Mouse (Mus musculus) spleen, embryonic (tissue): Measurements from ENCODE around the gene Saa1.
"Not testable (repeated sequence)": the region's sequence is repeated elsewhere in the genome, so short reads cannot be mapped to it uniquely, and the experiment has no call there.

Experiments used
- CTCF ChIA-PET: fragments of 350-600 bp; sonication (Branson Sonifier 250); formaldehyde crosslinking; loops from one replicate; lab custom pipeline; 2022; lab: Charles Lee

The Saa1 gene

DNA sequence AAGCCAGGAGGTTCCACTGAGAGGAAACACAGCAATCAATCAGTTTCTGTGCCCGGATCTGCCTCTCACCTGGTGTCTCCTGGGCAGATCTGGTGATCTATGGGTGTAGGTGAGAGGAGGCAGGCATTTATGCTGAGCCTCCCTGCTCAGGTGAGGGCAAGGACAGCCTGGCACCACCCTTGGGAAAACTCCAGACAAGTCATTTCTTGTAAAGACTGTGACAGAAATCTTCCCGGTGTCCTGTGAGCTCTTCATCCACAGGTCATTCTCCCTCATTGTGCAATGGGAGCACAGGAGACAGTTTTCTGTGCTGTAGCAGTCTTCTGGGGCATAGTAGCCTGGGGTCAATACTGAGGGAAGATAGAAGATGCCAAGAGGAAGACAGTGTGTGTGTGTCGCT, at the start of gene Saa1:
Saa1 (minus strand) TSS at position 101 of the 400 bp plus-strand sequence.
- CTCF ChIA-PET = not testable (repeated sequence)

GRCm38 (mm10) chr7:46789177-46789849, 46.5 kb upstream of the Saa1 start:
- CTCF ChIA-PET = no interaction called here

GRCm38 (mm10) chr7:46770706-46771105, 27.9 kb upstream of the Saa1 start:
- CTCF ChIA-PET = interaction anchor here (1.2 to 1.3 kb wide), 2 partner anchors 55 to 106 kb away, joined by 3 to 5 read pairs; partner anchors contain the start of gene Saa3

DNA sequence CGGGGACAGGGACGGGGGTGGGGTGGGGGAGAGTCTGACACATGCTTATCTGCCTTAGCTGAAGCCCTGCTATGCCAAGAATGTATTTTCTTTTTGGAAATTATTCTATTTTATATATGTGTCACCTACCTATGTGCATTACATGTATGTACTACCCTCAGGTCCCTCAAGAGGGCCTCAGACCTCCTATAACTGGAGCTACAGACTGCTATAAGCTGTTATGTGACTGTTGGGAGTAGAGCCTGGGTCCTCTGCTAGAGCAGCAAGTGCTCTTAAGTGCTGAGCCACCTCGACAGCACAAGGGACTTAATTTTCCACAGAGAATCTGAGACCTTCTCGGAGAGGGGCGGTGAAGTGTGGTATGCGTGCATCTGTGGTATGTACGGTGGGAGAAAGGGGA, 25.7 kb upstream of the Saa1 start:
- CTCF ChIA-PET = no interaction called here

- CTCF ChIA-PET = no interaction called here
Measured at GRCm38 (mm10) chr7:46767371-46767770, 24.6 kb upstream of the Saa1 start.

GRCm38 (mm10) chr7:46764672-46765071, 21.9 kb upstream of the Saa1 start:
- CTCF ChIA-PET = no interaction called here

- CTCF ChIA-PET = no interaction called here
Measured at GRCm38 (mm10) chr7:46762601-46763000, 19.8 kb upstream of the Saa1 start.

DNA sequence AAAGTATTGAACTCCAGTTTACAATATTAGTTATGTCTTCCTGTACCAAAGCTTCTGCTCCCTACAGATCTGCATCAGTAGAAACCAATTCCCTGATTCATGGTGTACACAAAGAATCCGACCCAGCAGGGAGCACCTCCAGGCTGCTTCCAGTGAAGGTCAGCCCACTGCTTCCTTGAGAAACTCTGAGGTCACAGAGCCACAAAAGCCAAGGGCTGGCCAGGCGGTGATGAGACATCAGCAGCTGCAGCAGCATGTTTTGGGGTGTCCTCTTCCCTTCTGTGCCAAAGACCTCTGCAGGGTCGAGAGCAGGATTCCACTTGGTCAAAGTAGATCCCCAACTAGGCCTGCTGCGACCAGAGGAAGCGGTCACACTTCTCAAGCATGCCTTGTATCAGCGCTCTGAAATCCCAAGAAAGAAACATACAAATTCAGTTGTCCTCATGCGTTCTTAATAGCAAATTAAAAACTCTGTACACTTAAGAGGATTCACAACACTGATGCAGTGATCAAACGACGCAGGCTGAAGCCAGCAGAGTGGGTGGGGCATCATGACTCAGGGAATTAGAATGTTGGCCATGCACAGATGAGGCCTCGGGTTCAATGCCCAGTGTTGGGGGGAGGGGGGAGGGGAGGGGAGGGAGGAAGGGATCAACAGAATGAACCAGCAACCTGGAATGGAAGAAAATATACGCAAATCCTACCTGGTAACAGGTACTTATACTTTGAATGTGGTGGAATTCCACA, 18.4 kb upstream of the Saa1 start:
- CTCF ChIA-PET = no interaction called here

- CTCF ChIA-PET = no interaction called here
Measured at GRCm38 (mm10) chr7:46751490-46751889, 8.7 kb upstream of the Saa1 start, which contains the start of gene Saa2. Saa2 (plus strand) TSS chr7:46751790.

GRCm38 (mm10) chr7:46748459-46748858, 5.7 kb upstream of the Saa1 start:
- CTCF ChIA-PET = no interaction called here

- CTCF ChIA-PET = no interaction called here
Measured at GRCm38 (mm10) chr7:46746381-46746780, 3.6 kb upstream of the Saa1 start.

DNA sequence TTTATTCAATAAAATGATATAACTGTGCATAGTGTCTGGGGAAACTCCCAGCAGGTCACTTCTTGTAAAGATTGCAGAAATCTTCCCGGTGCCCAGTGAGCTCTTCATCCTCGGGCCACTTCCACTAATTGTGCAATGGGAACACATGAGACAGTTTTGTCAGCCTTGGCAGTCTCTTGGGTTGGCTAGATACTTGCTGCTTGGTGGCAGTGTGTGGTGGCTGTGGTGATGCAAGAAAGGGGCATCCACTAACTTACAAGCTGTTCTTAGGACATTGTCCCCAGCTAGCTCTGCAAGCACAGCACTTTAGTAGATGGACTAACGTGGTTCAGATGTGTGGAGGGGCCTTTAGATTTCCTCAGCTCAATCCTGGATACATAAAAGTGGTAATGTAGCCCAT, 3.0 kb upstream of the Saa1 start:
- CTCF ChIA-PET = interaction anchor here (0.6 kb wide), 1 partner anchor 12 kb away, joined by 3 read pairs; no protein-coding TSS in a partner anchor

DNA sequence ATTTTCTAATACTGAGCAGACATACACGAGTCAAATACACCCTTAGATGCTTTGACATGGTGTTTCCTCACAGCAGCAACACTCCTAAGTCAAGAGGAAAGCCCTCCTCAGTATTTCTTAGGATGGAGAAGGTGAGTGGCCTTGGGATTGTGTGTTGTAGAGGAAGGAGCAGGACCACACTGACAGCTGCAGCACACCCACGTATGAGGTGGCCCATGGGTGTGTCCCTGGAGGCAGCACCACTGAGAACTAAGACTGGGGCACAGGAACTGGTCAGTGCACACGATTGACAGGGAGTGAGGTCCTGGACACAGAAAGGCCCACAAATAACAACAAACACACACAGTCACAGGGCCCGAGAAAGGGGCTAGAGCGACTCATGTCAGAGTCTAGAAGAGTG, 2.7 kb downstream of the Saa1 start:
- CTCF ChIA-PET = not testable (repeated sequence)

- CTCF ChIA-PET = no interaction called here
Measured at GRCm38 (mm10) chr7:46738561-46739460, 4.0 kb downstream of the Saa1 start.

DNA sequence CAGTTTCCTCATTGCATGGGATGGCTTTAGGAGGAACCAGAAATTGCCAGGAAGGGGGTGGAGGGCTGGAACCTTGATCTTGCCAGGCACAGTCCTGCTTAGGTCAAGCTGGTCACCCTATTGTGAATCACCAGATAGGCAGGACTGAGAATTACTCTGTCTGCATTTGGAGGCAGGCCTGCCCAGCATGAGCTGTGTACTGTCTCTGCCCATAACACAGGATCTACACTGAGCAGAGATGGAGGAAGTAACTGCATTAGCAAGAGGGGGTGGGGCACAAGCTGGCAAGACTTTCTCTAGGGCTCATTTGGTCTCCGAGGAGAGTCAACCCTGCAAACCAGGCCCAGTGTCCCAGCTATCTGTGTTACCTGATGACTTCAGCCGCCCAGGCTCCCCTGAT, 7.8 kb downstream of the Saa1 start:
- CTCF ChIA-PET = no interaction called here

DNA sequence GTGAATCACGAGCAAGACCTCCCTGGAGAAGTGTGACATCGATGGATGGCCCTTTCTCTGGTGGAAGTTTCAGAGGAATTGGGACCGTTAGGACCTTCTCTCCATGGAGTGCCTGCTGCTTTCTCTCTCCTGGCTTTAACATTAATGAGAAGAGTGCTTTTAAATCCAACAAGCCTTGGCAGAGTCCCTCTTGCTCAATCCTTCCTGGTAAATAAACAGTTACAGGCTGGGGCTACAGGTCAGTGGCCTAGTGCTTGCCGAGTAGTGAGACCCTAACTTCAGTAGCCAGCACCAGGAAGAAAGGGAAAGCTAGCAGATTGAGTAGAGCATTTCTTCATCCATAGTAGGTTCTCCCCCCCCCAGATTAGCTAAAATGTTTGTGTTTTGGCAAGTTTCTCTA, 10.3 kb downstream of the Saa1 start, which contains the start of gene Saa4:
Saa4 (minus strand) TSS at position 146 of the 400 bp plus-strand sequence.
- CTCF ChIA-PET = no interaction called here

- CTCF ChIA-PET = no interaction called here
Measured at GRCm38 (mm10) chr7:46727584-46727983, 15.2 kb downstream of the Saa1 start.

DNA sequence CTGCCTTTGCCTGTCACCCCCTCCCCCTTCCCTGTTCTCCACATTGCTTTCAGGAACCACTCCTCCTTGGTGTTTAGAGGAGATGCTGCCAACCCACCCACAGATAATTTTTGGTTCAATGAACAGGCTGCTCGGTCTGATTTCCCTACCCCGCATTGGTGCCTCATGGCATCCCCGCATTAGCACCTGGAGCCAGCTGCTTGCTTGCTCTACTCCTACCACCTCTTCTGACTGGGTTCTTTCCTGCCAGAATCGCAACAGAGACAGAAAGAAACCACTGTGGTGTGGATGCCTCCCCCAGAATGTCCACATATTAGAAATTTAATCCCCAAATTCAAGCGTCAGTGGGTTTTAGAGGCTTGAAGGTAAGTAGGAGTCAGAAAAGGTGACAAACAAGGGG, 18.4 kb downstream of the Saa1 start:
- CTCF ChIA-PET = no interaction called here

DNA sequence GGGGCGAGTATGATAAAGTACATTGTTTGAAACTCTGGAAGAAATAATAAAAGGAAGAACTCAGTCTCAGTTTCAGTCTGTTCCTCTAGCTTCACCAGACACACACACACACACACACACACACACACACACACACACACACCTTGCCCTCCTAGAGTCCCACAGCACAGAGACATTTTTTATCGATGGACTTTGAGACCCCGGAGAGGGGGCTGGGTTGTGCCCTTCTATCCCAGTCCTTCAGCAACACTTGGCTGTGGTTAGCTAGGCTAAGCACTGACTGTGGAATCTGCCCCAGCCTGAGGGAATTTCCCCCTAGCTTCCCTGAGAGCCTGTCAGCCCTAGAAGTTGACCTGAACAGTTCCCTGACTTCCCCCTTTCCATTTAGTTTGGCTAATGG, 18.9 kb downstream of the Saa1 start:
- CTCF ChIA-PET = no interaction called here

DNA sequence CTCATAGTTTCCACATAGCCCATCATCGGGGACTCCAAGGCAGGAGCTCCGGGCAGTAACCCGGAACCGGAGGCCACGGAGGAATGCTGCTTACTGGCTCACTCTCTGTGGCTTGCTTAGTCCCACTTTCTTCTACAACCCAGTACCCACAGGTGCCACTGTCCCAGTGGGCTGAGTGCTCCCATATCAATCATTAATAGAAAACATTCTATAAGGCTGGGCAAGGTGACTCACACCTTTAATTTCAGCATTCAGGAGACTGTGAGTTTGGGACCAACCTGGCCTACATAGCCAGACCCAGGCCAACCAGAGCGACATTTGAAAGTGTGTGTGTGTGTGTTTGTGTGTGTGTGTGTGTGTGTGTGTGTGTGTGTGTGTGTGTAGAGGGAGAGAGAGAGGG, 19.4 kb downstream of the Saa1 start:
- CTCF ChIA-PET = no interaction called here

GRCm38 (mm10) chr7:46720460-46720859, 22.3 kb downstream of the Saa1 start:
- CTCF ChIA-PET = no interaction called here

GRCm38 (mm10) chr7:46719526-46719925, 23.3 kb downstream of the Saa1 start:
- CTCF ChIA-PET = no interaction called here
